Mouse (Mus musculus): Measurements from ENCODE around the gene Fam110c. TPM values are rescaled to one million over a fixed set of nuclear protein-coding genes. Genes with fewer than 3 reads are reported as not detected.

Gene Fam110c
- total and polyA plus RNA-seq, 3 experiments: 0.10 TPM; not detected in 2

GRCm38 (mm10) chr12:31083407-31083806 lies 9.7 kb downstream of the Fam110c start:
- no peak overlapping the region for H3K4me2 ChIP-seq (ENCODE audit: insufficient read depth, low read depth, poor library complexity, severe bottlenecking)
- H3K27me3 ChIP-seq (replicated peaks): no peaks in the 10 kb centered on the region
- no peaks in the 10 kb centered on the region for H3K9me3 ChIP-seq (replicated peaks; ENCODE audit: low read length)
- no peak overlapping the region for H3K27ac ChIP-seq (ENCODE audit: insufficient read depth, low read depth)
- H3K9ac ChIP-seq (ENCODE audit: insufficient read depth, low read depth): no peak overlapping the region
- TF ChIP-seq SIN3A (IDR thresholded peaks at IDR 0.05; ENCODE audit: low read length): no peak
- TF ChIP-seq TCF12 (IDR thresholded peaks at IDR 0.05; ENCODE audit: low read depth, low read length): no peak
- no peak for TF ChIP-seq CTCF (conservative IDR thresholded peaks at IDR 0.05 in 1 of 2, IDR thresholded peaks at IDR 0.05 in 1 of 2; ENCODE audit: low read depth in 2 of 2, low read length in 2 of 2)
- TF ChIP-seq RCOR1 (conservative IDR thresholded peaks at IDR 0.05; ENCODE audit: low read depth, low read length): no peak
- TF ChIP-seq MEF2A (IDR thresholded peaks at IDR 0.05; ENCODE audit: borderline replicate concordance, low read depth, low read length): no peak
- no peak for TF ChIP-seq HCFC1 (IDR thresholded peaks at IDR 0.05; ENCODE audit: low read depth, low read length)
- TF ChIP-seq PAX5 (IDR thresholded peaks at IDR 0.05; ENCODE audit: low read length): no peak
- TF ChIP-seq CHD2 (IDR thresholded peaks at IDR 0.05; ENCODE audit: low read length): no peak
- TF ChIP-seq BHLHE40 (IDR thresholded peaks at IDR 0.05; ENCODE audit: low read depth, low read length): no peak
- no peak for TF ChIP-seq IRF4 (IDR thresholded peaks at IDR 0.05; ENCODE audit: low read depth, low read length)
- no peak for TF ChIP-seq ELF1 (IDR thresholded peaks at IDR 0.05; ENCODE audit: low read depth, low read length)
- no peak for TF ChIP-seq POLR2AphosphoS2 (IDR thresholded peaks at IDR 0.05; ENCODE audit: low read depth, low read length)
- TF ChIP-seq ZC3H11A (IDR thresholded peaks at IDR 0.05; ENCODE audit: low read depth, low read length): no peak
- TF ChIP-seq MAZ (IDR thresholded peaks at IDR 0.05; ENCODE audit: low read depth, low read length): no peak
- no peak for TF ChIP-seq KAT2A (IDR thresholded peaks at IDR 0.05; ENCODE audit: insufficient replicate concordance, low read length)
- no peak for TF ChIP-seq GABPA (IDR thresholded peaks at IDR 0.05; ENCODE audit: insufficient replicate concordance, low read depth, low read length)
- no peak for TF ChIP-seq ZMIZ1 (IDR thresholded peaks at IDR 0.05; ENCODE audit: low read depth, low read length)
- no peak for TF ChIP-seq MXI1 (IDR thresholded peaks at IDR 0.05; ENCODE audit: low read depth, low read length)
- TF ChIP-seq EP300 (IDR thresholded peaks at IDR 0.05; ENCODE audit: low read length): no peak
- no peak for DNase-seq (ENCODE audit: extremely low read depth)
- no peak overlapping the region for H3K4me3 ChIP-seq (replicated peaks in 1 of 3; ENCODE audit: low read depth in 2 of 3, low read length in 2 of 3, poor library complexity in 1 of 3)
- H3K79me2 ChIP-seq (replicated peaks; ENCODE audit: control insufficient read depth, extremely low read depth, insufficient read depth, poor library complexity, severe bottlenecking): no peaks in the 10 kb centered on the region
- dilution Hi-C loops (cut with MboI; ENCODE audit: extremely low pct_ligation_motif_present, extremely low pct_unique_long_range_greater_than_20kb, low sequenced_read_pairs) (no loop called here), in situ Hi-C loops (cut with MboI; ENCODE audit: low pct_ligation_motif_present, low pct_unique_long_range_greater_than_20kb, low sequenced_read_pairs) (no loop called here)
- H3K4me1 ChIP-seq (ENCODE audit: control insufficient read depth in 1 of 2, insufficient read depth in 2 of 2): peaks cover 4 to 12% of the 10 kb centered on the region in 2 experiments; a peak in 3 of 4 replicates
- no peaks in the 10 kb centered on the region for H3K36me3 ChIP-seq (replicated peaks in 1 of 2; ENCODE audit: control insufficient read depth in 1 of 2, insufficient read depth in 1 of 2, low read length in 1 of 2)

- Histone ChIP-seq H3K9ac (ENCODE audit: insufficient read depth, low read depth) (no peak overlapping the region), H3K79me2 (replicated peaks; ENCODE audit: control insufficient read depth, extremely low read depth, insufficient read depth, poor library complexity, severe bottlenecking) (no peaks in the 10 kb centered on the region), H3K9me3 (replicated peaks; ENCODE audit: low read length) (no peaks in the 10 kb centered on the region), H3K4me1 (ENCODE audit: control insufficient read depth in 1 of 2, insufficient read depth in 2 of 2) (no peaks in the 10 kb centered on the region), H3K36me3 (replicated peaks in 1 of 2; ENCODE audit: control insufficient read depth in 1 of 2, insufficient read depth in 1 of 2, low read length in 1 of 2) (no peaks in the 10 kb centered on the region), H3K4me3 (replicated peaks in 1 of 3; ENCODE audit: low read depth in 2 of 3, low read length in 2 of 3, poor library complexity in 1 of 3) (no peak overlapping the region), H3K27me3 (replicated peaks) (no peaks in the 10 kb centered on the region), H3K4me2 (ENCODE audit: insufficient read depth, low read depth, poor library complexity, severe bottlenecking) (no peak overlapping the region), H3K27ac (ENCODE audit: insufficient read depth, low read depth) (no peak overlapping the region)
- TF ChIP-seq GABPA (IDR thresholded peaks at IDR 0.05; ENCODE audit: insufficient replicate concordance, low read depth, low read length) (no peak), BHLHE40 (IDR thresholded peaks at IDR 0.05; ENCODE audit: low read depth, low read length) (no peak), E2F4 (IDR thresholded peaks at IDR 0.05; ENCODE audit: insufficient replicate concordance, low read depth, low read length) (no peak), MEF2A (IDR thresholded peaks at IDR 0.05; ENCODE audit: borderline replicate concordance, low read depth, low read length) (no peak), ZKSCAN1 (IDR thresholded peaks at IDR 0.05; ENCODE audit: borderline replicate concordance, low read depth, low read length) (no peak), TBP (conservative IDR thresholded peaks at IDR 0.05; ENCODE audit: low read depth, low read length) (no peak), JUN (IDR thresholded peaks at IDR 0.05; ENCODE audit: insufficient read depth, low read depth, low read length) (no peak), MAFK (IDR thresholded peaks at IDR 0.05; ENCODE audit: insufficient replicate concordance, low read length) (no peak), MAX (IDR thresholded peaks at IDR 0.05; ENCODE audit: low read length) (no peak), POLR2A (IDR thresholded peaks at IDR 0.05; ENCODE audit: low read depth, low read length) (no peak), TCF12 (IDR thresholded peaks at IDR 0.05; ENCODE audit: low read depth, low read length) (no peak), CHD1 (IDR thresholded peaks at IDR 0.05; ENCODE audit: low read depth, low read length) (no peak), USF1 (IDR thresholded peaks at IDR 0.05; ENCODE audit: low read depth, low read length) (no peak), ZC3H11A (IDR thresholded peaks at IDR 0.05; ENCODE audit: low read depth, low read length) (no peak), HCFC1 (IDR thresholded peaks at IDR 0.05; ENCODE audit: low read depth, low read length) (no peak), ELF1 (IDR thresholded peaks at IDR 0.05; ENCODE audit: low read depth, low read length) (no peak), CTCF (conservative IDR thresholded peaks at IDR 0.05 in 1 of 2, IDR thresholded peaks at IDR 0.05 in 1 of 2; ENCODE audit: low read depth in 2 of 2, low read length in 2 of 2) (no peak), EP300 (IDR thresholded peaks at IDR 0.05; ENCODE audit: low read length) (no peak), IRF4 (IDR thresholded peaks at IDR 0.05; ENCODE audit: low read depth, low read length) (no peak)
- DNase-seq (ENCODE audit: extremely low read depth): no peak
- in situ Hi-C loops (cut with MboI; ENCODE audit: low pct_ligation_motif_present, low pct_unique_long_range_greater_than_20kb, low sequenced_read_pairs): no loop called here
- dilution Hi-C loops (cut with MboI; ENCODE audit: extremely low pct_ligation_motif_present, extremely low pct_unique_long_range_greater_than_20kb, low sequenced_read_pairs): no loop called here
These were observed 13.4 kb downstream of the Fam110c start for GRCm38 (mm10) chr12:31087060-31087459.
